Mouse (Mus musculus): ENCODE measurements around the gene Casp7. TPM values are rescaled to one million over a fixed set of nuclear protein-coding genes. Genes with fewer than 3 reads are reported as not detected.
"Not testable (repeated sequence)": the region's sequence is repeated elsewhere in the genome, so short reads cannot be mapped to it uniquely, and the experiment has no call there.

Gene Casp7
- polyA plus RNA-seq, 1 experiment from 2014 or later = 30.7 TPM

DNA sequence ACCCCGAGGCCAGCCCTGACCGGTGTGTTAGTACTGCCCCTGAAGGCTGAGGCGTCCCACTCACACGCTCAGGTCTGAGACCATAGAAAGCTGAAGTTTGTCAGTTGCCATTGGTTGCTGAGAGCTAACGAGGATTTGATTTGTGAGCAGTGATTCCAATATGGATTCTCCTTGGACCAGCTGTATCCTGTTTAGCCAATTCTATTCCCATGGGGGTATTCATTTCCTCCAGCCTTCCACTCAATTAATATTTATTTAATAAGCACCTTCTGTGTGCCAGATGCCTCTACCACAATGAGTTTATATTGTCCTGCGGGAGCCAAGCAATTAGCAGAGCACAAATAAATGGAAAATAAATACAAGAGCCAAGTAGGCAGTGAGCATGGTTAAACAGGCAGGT lies 4.9 kb downstream of the Casp7 start:
- peaks cover 23% of the 10 kb centered on the region for H3K36me3 ChIP-seq (ENCODE audit: insufficient read depth)
- ATAC-seq (ENCODE audit: insufficient read depth) = no peak
- no peak overlapping the region for H3K4me3 ChIP-seq (ENCODE audit: low read depth, low read length)
- TF ChIP-seq CTCF (IDR thresholded peaks at IDR 0.05; ENCODE audit: low read depth) = no peak
- H3K4me2 ChIP-seq = no peak overlapping the region
- H3K4me1 ChIP-seq (ENCODE audit: insufficient read depth) = 0 out of 2 replicates have a peak, but pooled peaks cover 6% of the 10 kb centered on the region
- no peaks in the 10 kb centered on the region for H3K27me3 ChIP-seq (ENCODE audit: insufficient read depth, low read length)
- H3K9ac ChIP-seq = no peak overlapping the region
- H3K27ac ChIP-seq (ENCODE audit: low read depth) = no peak overlapping the region
- H3K9me3 ChIP-seq (ENCODE audit: low read depth, low read length) = no peaks in the 10 kb centered on the region
- DNase-seq = peak; percentile 11
- WGBS = 80% methylated on average over 6 of the region's 6 CpGs

DNA sequence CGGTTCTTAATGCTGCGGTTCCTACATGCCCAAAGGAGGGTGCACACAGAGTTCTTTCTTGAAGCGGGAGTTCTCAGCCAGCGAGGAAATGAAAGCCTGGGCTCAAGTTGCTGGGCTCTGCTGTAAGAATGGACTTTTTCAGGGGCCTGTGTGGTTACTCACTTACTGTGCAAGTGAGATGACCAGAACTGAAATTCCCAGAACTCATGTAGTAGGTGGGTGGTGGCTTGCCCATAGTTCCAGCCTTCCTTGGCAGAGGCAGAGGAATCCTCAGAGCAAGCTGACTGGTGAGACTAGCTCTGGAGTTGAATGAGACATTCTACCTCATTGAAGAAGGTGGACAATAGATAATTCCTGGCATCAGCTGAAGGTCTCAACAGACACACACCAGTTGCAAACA lies 8.9 kb downstream of the Casp7 start:
- Histone ChIP-seq H3K4me3 (ENCODE audit: low read depth, low read length) (no peak overlapping the region), H3K4me1 (ENCODE audit: insufficient read depth) (no peaks in the 10 kb centered on the region), H3K9ac (no peak overlapping the region), H3K36me3 (ENCODE audit: insufficient read depth) (peaks cover 36% of the 10 kb centered on the region), H3K4me2 (no peak overlapping the region), H3K9me3 (ENCODE audit: low read depth, low read length) (no peaks in the 10 kb centered on the region; the same call in 1 of the 2 replicates), H3K27ac (ENCODE audit: low read depth) (no peak overlapping the region), H3K27me3 (ENCODE audit: insufficient read depth, low read length) (no peaks in the 10 kb centered on the region)
- ATAC-seq (ENCODE audit: insufficient read depth) = no peak
- 90% methylated on average over 4 of the region's 4 CpGs for WGBS
- DNase-seq = no peak
- no peak for TF ChIP-seq CTCF (IDR thresholded peaks at IDR 0.05; ENCODE audit: low read depth)

DNA sequence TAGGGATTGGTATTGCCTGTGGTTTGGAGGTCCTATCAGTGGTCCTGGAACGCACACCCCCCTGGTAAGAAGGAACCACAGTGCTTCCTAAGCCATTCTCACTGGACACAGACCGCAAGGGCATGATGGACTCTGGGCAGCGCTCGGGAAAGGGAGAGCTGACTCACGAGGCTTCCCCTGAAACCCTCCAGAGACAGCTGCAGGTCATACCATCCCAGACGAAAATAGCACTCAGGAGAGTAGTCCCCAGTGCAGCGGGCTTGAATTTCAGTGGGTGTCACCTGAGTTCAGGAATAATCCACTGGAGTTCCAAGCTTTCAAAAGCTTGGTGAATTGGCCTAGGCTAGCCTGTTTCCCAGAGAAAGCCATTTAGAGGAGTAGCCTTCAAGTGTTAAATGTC lies 9.7 kb downstream of the Casp7 start:
- ATAC-seq (ENCODE audit: insufficient read depth) = no peak
- no peak overlapping the region for H3K27ac ChIP-seq (ENCODE audit: low read depth)
- no peak for TF ChIP-seq CTCF (IDR thresholded peaks at IDR 0.05; ENCODE audit: low read depth)
- H3K9ac ChIP-seq = no peak overlapping the region
- H3K4me1 ChIP-seq (ENCODE audit: insufficient read depth) = no peaks in the 10 kb centered on the region
- H3K9me3 ChIP-seq (ENCODE audit: low read depth, low read length) = no peaks in the 10 kb centered on the region; the same call in 1 of the 2 replicates
- no peak overlapping the region for H3K4me2 ChIP-seq
- no peak overlapping the region for H3K4me3 ChIP-seq (ENCODE audit: low read depth, low read length)
- 83% methylated on average over 7 of the region's 7 CpGs for WGBS
- H3K27me3 ChIP-seq (ENCODE audit: insufficient read depth, low read length) = no peaks in the 10 kb centered on the region
- no peak for DNase-seq
- H3K36me3 ChIP-seq (ENCODE audit: insufficient read depth) = peaks cover 36% of the 10 kb centered on the region

DNA sequence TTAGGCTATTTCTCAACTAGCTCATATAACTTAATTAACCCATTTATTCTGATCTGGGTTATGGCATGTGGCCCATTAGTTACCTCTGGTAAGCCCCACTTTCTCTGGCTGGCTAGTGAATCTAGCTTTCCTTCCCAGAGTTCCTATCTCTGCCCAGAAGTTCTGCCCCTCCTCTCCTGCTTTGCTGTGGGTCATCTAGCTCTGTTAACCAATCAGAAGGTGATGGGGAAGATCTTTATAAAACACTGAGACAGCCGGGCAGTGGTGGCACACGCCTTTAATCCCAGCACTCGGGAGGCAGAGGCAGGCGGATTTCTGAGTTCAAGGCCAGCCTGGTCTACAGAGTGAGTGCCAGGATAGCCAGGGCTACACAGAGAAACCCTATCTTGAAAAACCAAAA lies 13.0 kb downstream of the Casp7 start:
- not testable (repeated sequence) for H3K27ac ChIP-seq (ENCODE audit: low read depth); H3K4me2 ChIP-seq; H3K4me1 ChIP-seq (ENCODE audit: insufficient read depth); H3K27me3 ChIP-seq (ENCODE audit: insufficient read depth, low read length); H3K4me3 ChIP-seq (ENCODE audit: low read depth, low read length); DNase-seq; H3K9ac ChIP-seq; ATAC-seq (ENCODE audit: insufficient read depth); H3K9me3 ChIP-seq (ENCODE audit: low read depth, low read length)
- peaks cover 26% of the 10 kb centered on the region for H3K36me3 ChIP-seq (ENCODE audit: insufficient read depth)
- 96% methylated on average over 4 of the region's 4 CpGs for WGBS

DNA sequence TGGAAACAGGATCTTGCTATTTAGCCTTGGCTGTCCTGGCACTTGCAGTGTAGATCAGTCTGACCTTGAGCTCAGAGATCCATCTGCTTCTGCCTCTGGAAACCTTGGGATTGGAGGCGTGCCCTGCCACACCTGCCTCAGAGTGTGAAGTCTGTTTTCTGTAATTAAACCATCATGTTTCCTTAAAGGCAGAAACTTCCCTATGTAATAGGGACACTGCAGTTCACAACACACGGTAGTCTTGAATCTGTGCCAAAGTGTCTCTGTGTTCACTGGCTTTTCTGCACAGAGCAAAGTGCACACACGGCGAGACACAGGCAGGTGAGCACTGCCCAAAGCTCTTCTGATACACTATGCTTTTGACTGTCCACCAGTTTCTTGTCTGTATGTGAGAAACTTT lies 21.5 kb downstream of the Casp7 start:
- Histone ChIP-seq H3K27me3 (ENCODE audit: insufficient read depth, low read length) (no peaks in the 10 kb centered on the region), H3K4me1 (ENCODE audit: insufficient read depth) (no peaks in the 10 kb centered on the region), H3K4me3 (ENCODE audit: low read depth, low read length) (no peak overlapping the region), H3K4me2 (no peak overlapping the region), H3K9ac (no peak overlapping the region), H3K36me3 (ENCODE audit: insufficient read depth) (no peaks in the 10 kb centered on the region), H3K27ac (ENCODE audit: low read depth) (no peak overlapping the region), H3K9me3 (ENCODE audit: low read depth, low read length) (no peaks in the 10 kb centered on the region)
- no peak for TF ChIP-seq CTCF (IDR thresholded peaks at IDR 0.05; ENCODE audit: low read depth)
- WGBS = 78% methylated on average over 4 of the region's 4 CpGs
- DNase-seq = no peak
- no peak for ATAC-seq (ENCODE audit: insufficient read depth)

DNA sequence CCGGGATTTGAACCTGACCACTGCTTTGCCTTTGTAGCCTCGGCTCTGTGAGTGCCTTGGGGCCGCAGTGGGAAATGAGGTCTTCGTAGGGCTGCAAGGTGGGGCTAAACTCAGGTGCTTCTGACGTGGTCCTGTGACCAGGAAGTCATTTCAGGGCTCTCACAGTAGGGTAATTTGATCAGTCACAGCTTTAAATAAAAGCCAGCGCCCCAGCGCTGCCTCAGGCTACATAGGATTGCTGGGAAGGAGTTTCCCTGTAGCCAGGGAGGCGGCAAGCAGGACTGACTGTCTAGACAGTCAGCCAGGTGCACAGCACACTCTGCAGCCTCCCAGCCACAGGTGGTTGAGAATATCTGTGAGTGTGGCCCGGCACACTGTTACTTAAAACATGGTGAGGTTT lies 22.5 kb downstream of the Casp7 start:
- Histone ChIP-seq H3K4me3 (ENCODE audit: low read depth, low read length) (no peak overlapping the region), H3K36me3 (ENCODE audit: insufficient read depth) (no peaks in the 10 kb centered on the region), H3K9me3 (ENCODE audit: low read depth, low read length) (no peaks in the 10 kb centered on the region), H3K27ac (ENCODE audit: low read depth) (no peak overlapping the region), H3K4me1 (ENCODE audit: insufficient read depth) (no peaks in the 10 kb centered on the region), H3K27me3 (ENCODE audit: insufficient read depth, low read length) (no peaks in the 10 kb centered on the region), H3K4me2 (no peak overlapping the region), H3K9ac (no peak overlapping the region)
- DNase-seq (no peak), ATAC-seq (ENCODE audit: insufficient read depth) (no peak)
- no peak for TF ChIP-seq CTCF (IDR thresholded peaks at IDR 0.05; ENCODE audit: low read depth)
- WGBS = 58% methylated on average over 9 of the region's 9 CpGs

DNA sequence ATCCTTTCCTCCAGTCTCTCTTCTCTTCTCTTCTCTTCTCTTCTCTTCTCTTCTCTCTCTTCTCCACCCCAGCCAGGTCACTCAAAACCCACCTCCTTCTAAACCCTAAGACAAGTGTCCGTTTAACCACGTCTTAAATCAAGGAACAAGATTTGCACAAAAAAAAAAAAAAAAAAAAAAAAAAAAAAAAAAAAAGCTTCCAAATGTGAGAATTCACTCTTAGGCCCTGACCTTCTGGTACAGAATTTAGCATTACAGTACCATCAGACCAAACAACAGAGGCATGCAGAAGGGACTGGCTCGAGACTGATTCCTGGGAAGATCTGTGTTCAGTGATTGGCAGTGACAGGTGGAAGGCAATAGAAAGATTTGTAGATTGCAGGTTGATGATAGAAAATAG lies 23.4 kb downstream of the Casp7 start:
- no peak for TF ChIP-seq CTCF (IDR thresholded peaks at IDR 0.05; ENCODE audit: low read depth)
- 76% methylated on average over 3 of the region's 3 CpGs for WGBS

More for the DNA sequence above, 23.4 kb downstream of the Casp7 start:
- DNase-seq (no peak), ATAC-seq (ENCODE audit: insufficient read depth) (no peak)
- Histone ChIP-seq H3K9me3 (ENCODE audit: low read depth, low read length) (no peaks in the 10 kb centered on the region), H3K4me1 (ENCODE audit: insufficient read depth) (0 out of 2 replicates have a peak, but pooled peaks cover 3% of the 10 kb centered on the region), H3K27me3 (ENCODE audit: insufficient read depth, low read length) (no peaks in the 10 kb centered on the region), H3K36me3 (ENCODE audit: insufficient read depth) (no peaks in the 10 kb centered on the region), H3K4me3 (ENCODE audit: low read depth, low read length) (no peak overlapping the region), H3K27ac (ENCODE audit: low read depth) (no peak overlapping the region), H3K9ac (no peak overlapping the region), H3K4me2 (no peak overlapping the region)

All from lung, embryonic 14.5 days (tissue).